Mouse (Mus musculus): Measurements from ENCODE around the gene Ap4e1.
"Not testable (repeated sequence)": the region's sequence is repeated elsewhere in the genome, so short reads cannot be mapped to it uniquely, and the experiment has no call there.

Gene Ap4e1

DNA sequence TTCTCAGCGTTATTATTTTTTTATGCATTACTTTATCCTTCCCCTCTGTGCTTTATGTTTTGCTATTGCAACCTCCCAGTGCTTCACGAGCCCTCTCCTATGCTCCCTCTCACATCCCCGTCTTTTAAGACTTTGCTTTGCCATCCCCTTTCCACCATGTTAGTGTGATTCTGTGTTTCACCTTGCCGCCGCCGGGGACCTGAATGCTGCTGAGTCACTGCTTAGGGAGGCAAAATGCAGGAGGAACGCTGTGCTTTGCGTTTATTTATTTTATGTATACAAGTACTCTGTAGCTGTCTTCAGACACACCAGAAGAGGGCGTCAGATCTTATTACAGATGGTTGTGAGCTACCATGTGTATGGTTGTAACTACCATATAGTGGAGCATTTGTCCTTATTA lies 69.1 kb downstream of the Ap4e1 start:
- no peak for DNase-seq (ENCODE audit: low spot score in 2 of 2)

- DNase-seq (ENCODE audit: low spot score in 2 of 2): not testable (repeated sequence)
Observed at GRCm38 (mm10) chr2:127079066-127079465, 70.5 kb downstream of the Ap4e1 start.

DNA sequence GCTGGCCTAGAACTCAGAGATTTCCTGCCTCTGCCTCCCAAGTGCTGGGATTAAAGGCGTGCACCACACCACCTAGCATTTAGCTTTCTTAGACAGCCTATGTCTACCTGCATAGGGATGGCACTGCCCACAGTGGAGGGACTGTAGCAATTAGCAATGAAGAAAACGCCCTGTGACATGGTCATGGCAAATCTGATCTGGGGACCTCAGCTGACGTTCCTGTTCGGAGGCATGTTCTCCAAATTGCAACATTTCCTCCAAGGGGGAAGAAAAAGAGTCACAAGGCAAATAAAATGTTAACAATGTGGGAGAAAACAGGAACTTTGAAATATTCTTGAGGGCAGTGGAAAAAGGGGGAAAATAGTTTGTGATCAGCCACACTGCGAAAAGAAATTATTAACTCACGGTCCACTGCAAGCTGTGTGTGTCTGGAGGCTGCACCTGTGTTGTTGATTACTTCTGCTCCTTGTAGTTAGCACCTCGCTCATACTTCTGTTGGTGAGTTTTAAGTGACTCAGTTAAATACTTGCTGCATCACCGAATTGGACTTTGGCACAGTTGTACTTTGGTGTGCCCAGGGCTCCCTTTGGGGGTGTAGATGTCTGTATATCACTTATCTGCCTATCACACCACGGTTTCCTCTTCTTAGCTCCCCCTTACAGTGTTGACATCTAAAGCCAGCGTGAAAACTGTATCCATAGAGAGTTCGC lies 71.5 kb downstream of the Ap4e1 start:
- no peak for DNase-seq (ENCODE audit: low spot score in 2 of 2)

DNA sequence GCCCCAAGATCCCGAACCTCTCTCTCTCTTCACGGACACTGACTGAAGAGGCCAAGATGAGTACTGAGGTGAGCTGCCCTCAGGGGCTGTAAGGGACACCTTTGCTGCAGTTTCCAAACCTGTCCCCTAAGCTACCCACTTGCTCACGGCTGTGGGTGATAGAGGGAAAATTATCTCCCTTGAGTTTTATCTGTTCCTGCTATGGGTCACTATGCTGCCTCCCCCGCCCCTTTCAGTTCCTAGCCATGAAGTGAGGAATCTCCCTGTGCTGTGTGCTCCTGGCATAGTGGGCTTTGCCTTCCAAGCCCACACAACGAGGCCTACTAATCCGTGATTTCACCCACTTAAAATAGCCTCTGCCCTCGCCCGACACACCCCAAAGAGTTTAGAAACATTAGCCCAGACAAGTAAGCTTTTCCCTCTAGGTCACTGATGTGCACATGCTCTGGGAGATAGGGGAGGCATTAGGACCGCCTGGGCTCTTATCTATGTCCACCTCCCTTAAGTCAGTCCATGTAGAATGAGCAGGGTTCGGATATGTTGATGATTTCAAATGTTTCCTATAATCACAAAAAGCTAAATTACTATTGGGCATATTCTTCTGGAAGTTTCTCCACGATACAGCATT lies 72.2 kb downstream of the Ap4e1 start:
- DNase-seq (ENCODE audit: low spot score in 2 of 2): no peak

DNA sequence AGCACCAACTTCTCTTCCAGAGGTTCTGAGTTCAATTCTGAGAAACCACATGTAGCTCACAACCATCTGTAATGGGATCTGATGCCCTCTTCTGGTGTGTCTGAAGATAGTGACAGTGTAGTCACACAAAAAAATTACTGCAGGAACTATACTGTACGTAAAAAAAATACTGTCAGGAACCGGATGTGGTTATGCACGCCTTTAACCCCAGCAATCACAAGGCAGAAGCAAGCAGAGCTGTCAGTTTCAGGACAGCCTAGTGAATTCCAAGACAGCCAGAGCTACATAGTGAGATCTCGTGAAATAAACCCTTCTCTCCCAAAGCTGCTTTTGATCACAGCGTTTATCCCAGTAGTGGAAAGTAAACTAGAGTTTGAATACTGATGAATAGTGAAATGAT lies 77.7 kb downstream of the Ap4e1 start:
- no peak for DNase-seq (ENCODE audit: low spot score in 2 of 2)

- not testable (repeated sequence) for DNase-seq (ENCODE audit: low spot score in 2 of 2)
Observed at GRCm38 (mm10) chr2:127090151-127090550, 81.6 kb downstream of the Ap4e1 start.

DNA sequence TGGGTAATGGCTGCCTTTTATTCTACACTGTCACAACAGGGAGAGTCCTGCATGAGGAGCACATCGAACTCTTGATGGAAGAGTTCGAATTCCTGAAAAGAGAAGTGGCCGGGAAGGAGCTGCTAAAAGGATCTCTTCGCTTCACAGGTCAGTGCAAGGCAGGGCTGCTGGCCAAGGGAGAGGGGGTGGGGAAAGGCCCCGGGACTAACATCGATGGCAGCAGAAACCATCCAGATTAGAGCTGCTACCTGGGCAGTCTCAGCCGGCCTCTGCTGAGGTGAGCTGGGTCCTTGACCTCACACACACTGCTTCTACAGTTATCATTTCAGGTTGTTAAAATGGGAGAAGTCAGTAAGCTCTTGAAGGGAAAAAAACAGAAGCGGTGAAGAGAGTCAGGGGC lies 83.5 kb downstream of the Ap4e1 start:
- DNase-seq (ENCODE audit: low spot score in 2 of 2): no peak

DNA sequence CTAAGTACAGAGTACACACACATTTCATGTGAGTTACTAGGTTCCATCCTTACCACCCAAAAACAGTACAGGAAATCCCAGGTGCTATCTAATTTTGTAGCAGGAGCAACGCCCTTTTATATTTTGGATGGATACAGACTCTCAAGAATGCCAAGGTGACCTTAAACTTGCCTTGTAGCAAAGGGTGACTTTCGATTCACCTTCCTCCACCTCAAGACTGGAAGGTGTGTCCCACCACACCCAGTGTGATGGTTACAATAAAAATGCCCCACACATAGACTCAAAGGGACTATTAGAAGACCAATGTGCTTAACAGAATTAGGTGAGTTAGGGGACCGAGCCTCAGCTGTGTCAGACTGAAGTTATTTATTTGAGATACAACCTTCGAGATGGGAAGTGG lies 100.5 kb downstream of the Ap4e1 start:
- DNase-seq (ENCODE audit: low spot score in 2 of 2): no peak
